Mouse (Mus musculus): ENCODE results near the gene Gbx1.

The Gbx1 gene

GRCm38 (mm10) chr5:24524522-24524921 is 2.5 kb downstream of the Gbx1 start:
- no peak for DNase-seq

DNA sequence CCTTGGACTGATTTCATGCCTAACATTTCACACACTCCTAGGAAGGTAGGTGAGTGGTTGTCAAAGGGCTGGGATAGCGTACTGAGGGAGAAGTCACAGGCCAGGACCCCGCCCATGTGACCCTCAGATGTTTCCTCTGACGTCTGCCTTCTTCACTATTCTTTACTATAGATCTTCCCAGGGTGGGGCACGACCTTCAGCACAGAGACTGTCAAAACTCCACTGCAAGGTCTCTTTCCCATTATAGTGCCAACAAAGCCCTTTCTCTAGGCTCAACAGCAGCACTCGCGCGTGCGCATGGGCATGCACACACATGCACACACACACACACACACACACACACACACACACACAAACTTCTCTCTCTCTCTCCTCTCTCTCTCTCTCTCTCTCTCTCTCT is 3.2 kb downstream of the Gbx1 start:
- DNase-seq, result no peak

- peak; percentile 31 to 37 for DNase-seq
Measured at GRCm38 (mm10) chr5:24521366-24521765, 5.6 kb downstream of the Gbx1 start.

- DNase-seq, result peak; percentile 74 to 87
Measured at GRCm38 (mm10) chr5:24512271-24512670, 14.7 kb downstream of the Gbx1 start.

GRCm38 (mm10) chr5:24510635-24511034 is 16.4 kb downstream of the Gbx1 start:
- DNase-seq, result peak; percentile 60 to 65

- DNase-seq, result no peak
Measured at GRCm38 (mm10) chr5:24508406-24508805, 18.6 kb downstream of the Gbx1 start.

- peak in 1 of 2 experiments; percentile 33 for DNase-seq
Measured at GRCm38 (mm10) chr5:24505513-24505912, 21.5 kb downstream of the Gbx1 start.

GRCm38 (mm10) chr5:24502786-24503185 is 24.2 kb downstream of the Gbx1 start:
- DNase-seq, result peak in 1 of 2 experiments; percentile 39

DNA sequence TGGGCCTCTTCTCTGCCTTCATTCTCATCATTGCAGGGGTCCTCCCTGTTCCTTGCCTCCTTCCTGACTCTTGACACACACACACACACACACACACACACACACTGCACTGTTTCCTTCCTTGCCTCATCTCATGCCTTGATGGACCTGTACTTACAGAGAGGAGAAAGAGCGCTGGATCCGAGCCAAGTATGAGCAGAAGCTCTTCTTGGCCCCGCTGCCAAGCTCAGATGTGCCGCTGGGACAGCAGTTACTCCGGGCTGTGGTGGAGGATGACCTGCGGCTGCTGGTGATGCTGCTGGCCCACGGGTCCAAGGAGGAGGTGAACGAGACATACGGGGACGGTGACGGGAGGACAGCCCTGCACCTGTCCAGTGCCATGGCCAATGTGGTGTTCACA is 26.2 kb downstream of the Gbx1 start:
- peak in 1 of 2 experiments; percentile 43 for DNase-seq

DNA sequence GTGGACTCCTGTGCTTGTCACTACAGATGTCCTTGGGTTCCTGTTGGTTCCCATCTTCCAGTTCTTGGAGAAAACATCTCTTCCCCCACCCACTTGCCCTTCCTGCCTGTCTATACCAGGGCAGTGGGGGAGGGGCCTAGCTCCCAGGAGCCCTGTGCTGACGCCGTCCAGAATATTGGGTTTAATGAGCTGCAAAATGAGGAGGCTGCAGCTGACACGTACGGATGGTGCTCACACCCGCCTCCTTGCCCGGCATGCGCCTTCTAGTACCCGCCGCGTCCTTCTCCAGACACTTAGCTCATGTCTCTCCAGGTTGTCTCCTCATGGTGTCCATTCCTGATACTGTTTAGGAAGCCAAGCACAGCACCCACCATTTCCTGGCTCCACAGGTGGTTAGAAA is 27.9 kb downstream of the Gbx1 start:
- DNase-seq, result peak; percentile 40 to 55

DNA sequence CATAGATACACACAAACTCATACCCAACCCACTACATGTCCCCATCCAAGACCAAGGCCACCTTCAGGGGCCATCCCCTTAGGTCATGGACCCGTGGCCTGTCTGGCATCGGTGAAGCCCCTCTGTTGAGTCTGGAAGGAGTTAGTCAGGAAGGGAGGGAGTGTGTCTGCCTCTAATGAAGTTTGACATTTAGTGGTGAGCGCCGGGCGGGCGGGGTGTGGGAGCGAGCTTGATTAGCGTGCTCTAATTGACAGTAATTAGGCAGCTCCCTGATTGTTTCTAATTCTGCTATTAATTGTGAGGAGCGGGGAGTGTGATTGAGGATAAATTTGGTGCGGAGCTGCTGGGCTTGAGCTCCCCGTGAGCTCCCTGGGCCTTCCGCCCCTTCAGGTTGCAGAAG is 29.5 kb downstream of the Gbx1 start:
- no peak for DNase-seq

GRCm38 (mm10) chr5:24496756-24497155 is 30.2 kb downstream of the Gbx1 start:
- no peak for DNase-seq

- DNase-seq, result no peak
Measured at GRCm38 (mm10) chr5:24495019-24495418, 32.0 kb downstream of the Gbx1 start.

DNA sequence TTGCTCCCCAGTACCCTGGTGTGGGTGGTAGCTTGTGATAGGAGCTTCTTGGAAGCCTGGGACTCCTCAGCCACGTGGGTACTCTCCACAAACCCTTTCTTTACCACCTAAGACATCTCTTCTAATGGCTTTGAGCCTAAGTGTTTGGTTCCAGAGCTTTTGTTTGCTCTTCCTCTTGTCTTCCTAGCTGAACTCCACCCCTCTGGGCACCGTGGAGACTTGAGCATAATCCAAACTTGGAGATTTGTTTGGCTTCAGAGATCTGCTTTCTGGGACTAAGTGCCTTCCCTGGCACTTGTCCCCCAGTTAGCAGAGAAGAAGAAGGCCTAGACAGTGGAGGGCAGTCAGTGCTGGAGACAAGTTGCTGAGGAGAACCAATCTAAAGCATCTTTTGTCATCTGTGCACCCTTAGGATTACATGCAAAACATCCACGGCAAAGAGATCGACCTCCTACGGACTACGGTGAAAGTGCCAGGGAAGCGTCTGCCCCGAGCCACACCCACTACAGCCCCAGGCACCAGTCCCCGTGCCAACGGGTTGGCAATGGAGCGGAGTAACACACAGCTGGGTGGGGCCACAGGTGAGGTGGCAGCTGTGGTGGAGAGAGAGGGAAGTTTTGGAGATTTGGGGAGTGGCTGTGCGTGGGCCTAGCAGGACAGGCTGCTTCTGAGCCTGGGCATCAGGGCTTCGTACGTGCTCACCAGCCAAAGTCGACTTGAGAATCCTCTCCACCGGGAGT is 34.3 kb downstream of the Gbx1 start:
- DNase-seq, result no peak

DNA sequence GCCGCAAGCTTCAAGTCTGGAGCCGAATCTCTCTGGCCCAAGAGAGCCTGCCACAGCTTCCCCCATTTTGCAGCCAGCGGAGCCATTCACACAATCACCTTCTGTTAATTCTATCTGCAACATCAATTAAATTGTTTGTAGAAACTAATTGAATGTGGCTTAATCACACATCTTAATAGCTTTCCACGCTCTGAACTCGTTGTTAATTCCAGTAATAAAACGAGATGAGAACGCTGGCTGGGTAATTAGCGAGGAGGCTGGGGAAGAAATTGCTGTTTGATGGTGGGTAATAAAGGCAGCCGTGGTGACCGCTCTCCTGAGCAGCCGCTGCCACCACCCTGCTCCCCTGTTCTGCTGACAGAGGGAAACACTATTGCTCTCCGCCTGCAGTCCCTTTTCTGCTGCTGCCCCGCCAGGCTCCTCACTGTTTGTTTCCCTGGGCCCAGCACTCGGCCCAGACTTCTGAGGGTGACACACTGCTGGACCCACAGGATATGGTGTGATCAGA is 36.5 kb downstream of the Gbx1 start:
- DNase-seq, result no peak

GRCm38 (mm10) chr5:24486738-24487137 is 40.3 kb downstream of the Gbx1 start:
- DNase-seq, result no peak

GRCm38 (mm10) chr5:24486097-24486496 is 40.9 kb downstream of the Gbx1 start:
- peak; percentile 94 to 95 for DNase-seq

GRCm38 (mm10) chr5:24484963-24485362 is 42.0 kb downstream of the Gbx1 start:
- DNase-seq, result peak in 1 of 2 experiments; percentile 42

GRCm38 (mm10) chr5:24483326-24483725 is 43.7 kb downstream of the Gbx1 start:
- DNase-seq, result peak; percentile 76 to 85

GRCm38 (mm10) chr5:24482247-24483079 is 44.5 kb downstream of the Gbx1 start:
- peak; percentile 60 to 80 for DNase-seq

DNA sequence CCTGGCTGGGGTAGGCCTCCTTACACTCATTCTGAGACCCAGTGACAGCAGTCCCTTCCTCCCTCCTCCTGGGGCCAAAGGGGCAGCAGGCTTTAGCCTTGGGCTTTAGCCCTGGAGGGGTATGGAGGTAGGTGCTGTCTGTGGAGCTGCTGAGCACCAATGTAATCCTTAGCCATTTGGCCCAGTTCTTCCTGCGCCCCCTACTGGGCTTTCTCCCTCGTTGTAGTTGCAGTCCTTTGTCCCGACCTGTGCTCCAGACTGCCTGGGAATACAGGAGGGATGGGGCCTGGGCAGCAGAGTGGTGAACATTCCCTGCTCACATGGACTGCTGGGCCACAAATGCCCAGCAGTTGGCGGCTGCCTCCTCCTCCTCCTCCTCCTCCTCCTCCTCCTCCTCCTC is 45.4 kb downstream of the Gbx1 start:
- peak; percentile 86 to 91 for DNase-seq

- DNase-seq, result no peak
Measured at GRCm38 (mm10) chr5:24477909-24478308, 49.1 kb downstream of the Gbx1 start.

DNA sequence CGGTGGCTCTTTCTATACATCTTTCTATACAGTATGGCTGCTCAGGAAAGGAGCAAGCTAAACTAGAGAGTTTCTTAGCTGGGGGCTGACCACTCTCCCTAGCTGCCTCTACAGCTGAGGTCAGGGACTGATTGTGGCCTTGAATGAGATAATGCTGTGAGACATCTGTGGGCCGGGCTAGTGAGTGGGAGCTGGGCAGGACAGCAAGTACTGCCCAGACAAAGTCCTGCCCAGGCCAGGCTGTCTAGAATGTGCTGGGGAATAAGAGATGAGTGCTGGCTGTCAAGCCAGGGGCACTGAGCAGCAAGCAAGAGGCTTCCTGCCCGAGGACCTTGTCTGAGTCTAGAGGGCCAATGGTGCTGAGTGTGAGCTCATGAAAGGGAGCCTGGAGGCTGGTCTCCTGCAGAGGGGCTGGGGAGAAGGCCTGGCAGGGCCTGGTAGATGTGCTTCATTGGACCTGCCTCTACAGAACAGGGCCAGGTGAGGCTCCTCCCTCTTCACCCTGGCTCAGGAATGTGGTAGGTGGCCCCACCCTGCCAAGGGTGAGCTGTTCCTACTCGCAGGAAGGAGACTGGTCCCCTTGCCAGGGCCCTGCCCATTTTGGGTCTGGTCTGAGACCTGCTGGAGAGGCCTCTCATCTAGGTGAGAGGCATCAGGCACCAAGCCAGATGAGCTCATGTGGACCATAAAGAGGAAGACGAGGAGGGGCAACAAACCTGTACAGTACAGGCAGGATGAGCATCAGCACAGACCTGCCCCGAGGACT is 51.3 kb downstream of the Gbx1 start:
- DNase-seq, result peak; percentile 50 to 63

All from kidney, postnatal 4 days (tissue).